Mouse (Mus musculus) kidney, postnatal 10 days (tissue): Measurements from ENCODE around the gene Mall.

Experiments used
- DNase-seq: peaks from one replicate; pipeline ENCODE4 v3.0.0; 2021; ENCODE audit warnings: mixed read lengths

Gene Mall

GRCm38 (mm10) chr2:127729671-127730070 is at the start of gene Mall:
Gene Mall, minus strand, starts transcription at chr2:127729932.
- peak; percentile 30 for DNase-seq

DNA sequence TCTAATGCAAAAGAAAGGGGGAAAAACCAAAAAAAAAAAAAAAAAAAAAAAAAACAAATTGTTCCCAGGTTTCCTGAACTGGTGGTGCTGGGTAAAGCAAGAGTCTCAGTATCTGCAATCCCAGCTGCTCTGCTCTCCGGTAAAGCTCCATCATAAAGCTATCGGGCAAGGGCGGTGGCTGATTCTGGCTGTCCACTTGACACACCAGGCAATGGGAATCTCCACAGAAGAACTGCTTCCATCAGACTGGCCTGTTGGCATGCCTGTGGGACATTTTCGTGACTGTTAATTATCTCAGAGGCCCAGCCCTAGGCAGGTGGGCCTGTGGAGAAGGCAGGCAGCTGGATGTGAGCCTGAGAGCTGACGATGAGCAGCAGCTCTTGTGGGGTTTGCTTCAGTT is 48.7 kb upstream of the Mall start:
- no peak for DNase-seq

DNA sequence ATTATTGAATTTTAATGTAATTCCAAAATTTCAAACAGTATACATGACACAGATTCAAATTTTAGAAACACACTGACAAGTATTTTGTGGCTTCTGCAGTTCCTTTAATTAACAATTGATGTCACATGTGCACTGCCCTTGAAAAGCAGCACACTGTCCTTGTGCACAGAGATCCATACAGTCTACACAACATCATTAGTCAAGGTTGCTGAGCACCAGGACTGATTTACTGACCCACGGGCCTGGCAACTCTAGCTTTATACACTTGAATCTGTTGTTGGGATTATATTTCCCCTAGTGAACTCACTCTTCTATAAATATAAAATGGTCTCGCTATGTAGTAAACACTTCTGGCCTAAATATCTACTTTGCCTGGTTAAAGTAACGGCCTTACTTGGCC is 45.3 kb upstream of the Mall start:
- DNase-seq, result no peak

DNA sequence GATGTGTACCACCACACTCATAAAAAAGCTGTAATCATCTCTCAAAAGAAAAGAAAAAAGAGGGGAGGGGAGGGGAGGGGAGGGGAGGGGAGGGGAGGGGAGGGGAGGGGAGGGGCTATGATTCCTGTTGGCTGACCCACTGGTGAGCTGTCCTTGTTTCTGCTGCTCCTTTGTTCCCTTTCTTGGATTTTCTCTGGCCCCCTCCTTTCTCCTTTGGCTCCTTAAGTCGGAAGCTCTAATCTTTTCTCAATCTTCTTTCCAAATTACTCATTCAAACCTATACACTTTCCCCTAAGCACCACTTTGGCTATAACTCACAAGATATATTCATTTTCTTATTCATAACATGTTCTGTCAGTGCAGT is 44.8 kb upstream of the Mall start:
- no peak for DNase-seq

GRCm38 (mm10) chr2:127773938-127774577 is 44.3 kb upstream of the Mall start:
- DNase-seq, result no peak

GRCm38 (mm10) chr2:127761587-127761986 is 31.9 kb upstream of the Mall start:
- DNase-seq, result no peak

GRCm38 (mm10) chr2:127760429-127761000 is 30.8 kb upstream of the Mall start:
- DNase-seq, result no peak

DNA sequence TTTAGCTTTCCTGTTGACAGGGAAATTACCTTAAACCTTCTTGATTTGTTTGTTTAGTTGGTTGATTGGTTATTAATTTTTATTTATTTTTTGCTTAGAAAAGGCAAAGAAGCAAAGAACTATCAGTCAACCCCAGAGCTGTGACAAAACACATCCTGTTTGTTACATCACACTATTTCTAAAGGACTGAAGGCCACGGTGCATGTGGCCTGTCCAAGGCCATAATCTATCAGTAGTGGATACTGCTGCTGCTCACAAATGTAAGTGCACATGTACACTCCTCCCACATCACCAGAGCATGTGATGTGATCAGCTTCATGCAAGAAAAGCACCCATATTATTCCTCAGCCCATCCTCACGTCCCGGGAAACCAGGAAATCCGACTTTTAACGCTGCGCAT is 30.3 kb upstream of the Mall start:
- DNase-seq, result no peak

- DNase-seq, result no peak
Observed at GRCm38 (mm10) chr2:127759157-127759880, 29.6 kb upstream of the Mall start.

GRCm38 (mm10) chr2:127757171-127757570 is 27.4 kb upstream of the Mall start:
- DNase-seq, result no peak

DNA sequence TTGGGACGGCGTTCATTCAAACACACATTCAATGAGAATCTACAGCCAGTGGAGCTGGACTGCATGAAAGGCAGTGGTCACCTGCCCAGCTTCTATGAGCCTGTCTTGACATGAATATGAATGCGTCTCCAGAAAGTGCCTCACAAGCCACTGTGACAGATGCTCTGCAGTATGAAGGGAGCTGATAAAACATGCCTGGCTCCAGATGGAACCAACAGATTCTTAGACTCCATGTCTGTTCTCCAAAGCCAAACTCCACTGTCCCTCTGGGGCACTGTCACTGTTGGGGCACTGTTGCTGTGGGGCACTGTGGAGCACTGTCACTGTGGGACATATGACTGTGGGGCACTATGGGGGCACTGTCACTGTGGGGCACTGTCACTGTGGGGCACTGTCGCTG is 24.4 kb upstream of the Mall start:
- DNase-seq, result no peak

DNA sequence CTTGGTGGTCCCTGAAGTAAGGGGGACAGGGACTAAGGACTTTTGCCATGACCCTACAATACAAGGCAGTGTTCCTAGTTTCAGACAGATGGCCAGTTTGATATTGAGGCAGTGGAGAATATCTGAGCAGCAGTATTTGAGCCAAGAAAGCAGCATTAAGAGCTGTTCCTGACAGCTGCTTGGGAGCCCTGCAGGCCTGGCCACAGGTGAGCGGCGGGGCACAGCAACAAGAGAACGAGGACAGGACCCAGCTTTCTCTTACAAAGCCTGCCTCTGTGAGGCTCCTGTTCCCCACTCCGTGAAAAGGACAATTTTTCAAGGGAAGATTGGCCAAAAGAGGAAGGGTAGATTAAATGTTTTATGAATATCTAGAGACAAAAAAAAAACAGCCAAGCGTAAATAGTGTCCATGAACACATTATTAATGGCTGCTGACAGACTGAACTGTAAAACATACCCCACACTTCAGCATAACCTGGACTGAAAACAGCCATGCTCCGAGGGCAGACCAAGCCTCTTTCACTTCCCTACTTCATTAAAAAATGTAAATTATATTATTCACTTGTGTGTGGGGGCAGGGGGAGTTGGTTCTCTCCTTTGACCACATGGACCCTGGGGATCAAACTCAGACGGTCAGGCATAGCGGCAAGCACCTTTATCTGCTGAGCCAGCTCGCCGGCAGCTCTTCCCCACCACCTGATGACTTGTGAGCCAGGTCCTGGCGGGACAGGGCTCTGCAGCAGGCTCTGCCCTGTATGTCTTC is 22.3 kb upstream of the Mall start:
- DNase-seq, result no peak

GRCm38 (mm10) chr2:127749376-127749775 is 19.6 kb upstream of the Mall start:
- no peak for DNase-seq

GRCm38 (mm10) chr2:127748316-127748715 is 18.6 kb upstream of the Mall start:
- DNase-seq, result no peak

DNA sequence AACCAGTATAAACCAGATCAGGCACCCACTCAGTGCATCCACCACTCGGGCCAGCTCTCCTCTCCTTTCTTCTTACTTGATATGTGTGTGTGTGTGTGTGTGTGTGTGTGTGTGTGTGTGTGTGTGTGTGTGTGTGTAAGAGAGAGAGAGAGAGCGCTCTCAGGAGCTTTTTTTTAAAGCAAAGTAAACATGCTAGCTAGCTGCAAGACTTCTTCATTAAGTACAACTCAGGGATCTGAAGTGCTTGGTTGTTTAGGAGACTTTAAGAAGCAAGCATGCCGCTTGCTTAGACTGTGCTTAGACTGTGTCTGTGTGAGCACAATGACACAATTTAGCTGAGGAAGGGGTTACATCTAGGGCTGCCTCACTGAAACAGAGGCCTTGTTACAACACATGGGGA is 12.9 kb upstream of the Mall start:
- no peak for DNase-seq

- DNase-seq, result no peak
Observed at GRCm38 (mm10) chr2:127740756-127741519, 11.2 kb upstream of the Mall start.

- peak; percentile 30 for DNase-seq
Observed at GRCm38 (mm10) chr2:127737885-127738284, 8.2 kb upstream of the Mall start.

DNA sequence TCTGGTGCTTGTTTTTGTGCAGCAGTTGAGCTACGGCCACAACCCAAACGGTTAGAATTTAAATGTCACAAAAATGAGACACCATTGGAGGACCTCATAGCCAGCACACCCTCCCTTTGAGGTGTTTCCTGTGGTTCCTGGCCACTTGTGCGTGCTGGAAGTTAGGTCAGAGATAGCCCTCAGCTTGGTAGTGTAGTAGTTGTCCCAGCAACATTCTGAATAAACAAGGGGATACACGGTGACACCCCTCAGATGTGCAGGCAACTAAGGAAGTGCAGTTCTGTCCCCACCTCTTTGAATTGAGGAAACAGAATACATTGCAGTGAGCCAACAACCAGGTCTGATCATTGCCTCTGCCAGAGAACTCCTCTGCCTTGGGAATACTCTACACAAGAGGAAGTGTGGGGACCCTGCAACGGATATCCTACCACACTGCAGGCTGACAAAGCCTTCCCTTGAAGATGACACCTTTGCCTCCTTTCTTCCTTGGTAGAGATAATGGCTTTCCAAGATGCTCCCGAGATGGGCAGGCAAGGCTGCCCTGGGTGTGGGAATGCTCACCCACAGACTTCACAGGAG is 7.0 kb upstream of the Mall start:
- DNase-seq, result no peak

- DNase-seq, result peak; percentile 36
Observed at GRCm38 (mm10) chr2:127735512-127736145, 5.9 kb upstream of the Mall start.

GRCm38 (mm10) chr2:127734889-127735288 is 5.2 kb upstream of the Mall start:
- DNase-seq, result no peak

DNA sequence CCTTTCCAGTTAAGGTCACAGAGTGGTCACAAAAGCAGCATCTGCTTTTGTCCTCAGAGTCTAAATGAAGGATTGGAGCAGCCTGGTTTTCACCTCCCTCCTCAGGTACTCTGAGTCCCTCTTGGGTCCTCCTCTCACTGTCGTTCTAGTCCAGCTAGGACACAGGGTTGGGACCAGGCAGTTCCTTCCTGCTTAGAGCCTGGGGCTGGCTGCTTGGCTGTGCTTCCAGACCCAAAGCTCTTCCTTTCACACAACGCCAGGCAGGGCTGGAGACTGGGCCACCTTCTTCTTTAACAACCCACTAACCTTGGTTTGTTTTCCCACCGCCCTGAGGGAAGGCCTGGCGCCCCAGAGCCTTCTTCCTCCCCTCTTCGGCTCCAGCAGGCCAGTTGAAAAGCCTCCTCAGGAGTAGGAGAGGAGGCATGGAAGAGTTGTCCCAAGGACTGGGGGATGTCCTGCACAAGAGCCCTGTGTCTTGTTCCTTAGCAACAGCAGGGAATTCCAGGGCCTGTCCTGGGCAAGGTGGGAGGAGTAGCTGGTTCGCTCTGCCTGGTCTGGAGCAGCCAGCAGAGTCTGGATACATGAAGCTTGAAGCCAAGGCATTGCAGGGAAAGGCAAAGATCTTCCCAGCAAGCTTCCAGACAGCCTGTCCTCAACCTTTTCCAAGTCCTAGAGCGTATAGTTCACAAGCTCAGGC is 717 bp upstream of the Mall start:
- no peak for DNase-seq
